Mouse (Mus musculus) MEL (cell line): ENCODE measurements around the gene Tnni3k. TPM values are rescaled to one million over a fixed set of nuclear protein-coding genes. Genes with fewer than 3 reads are reported as not detected.

ENCODE experiments used
- DNase-seq: peaks from one replicate; pipeline ENCODE4 v3.0.0; 2011; ENCODE audit warnings: low read depth, low spot score
- H3K27ac ChIP-seq: 2 replicates; pipeline ENCODE4 v1.5.1; 2012; ENCODE audit warnings: low read depth, mild to moderate bottlenecking, control low read depth, low read length, moderate library complexity; ENCODE audit not compliant: control insufficient read depth
- H3K27me3 ChIP-seq, 2 experiments: fragments of 150-350 bp in 1 of 2; sonication (generic) in 1 of 2; 2 replicates each; pipeline ENCODE4 v1.6.1; 2012; ENCODE audit warnings: low read length in 2 of 2, mild to moderate bottlenecking in 2 of 2, improper control_type of control experiment in 1 of 2, moderate library complexity in 1 of 2; ENCODE audit not compliant: insufficient read depth in 2 of 2, control insufficient read depth in 1 of 2
- H3K36me3 ChIP-seq, 2 experiments: 2 replicates each; pipeline ENCODE4 v1.6.1; 2012 to 2014; ENCODE audit warnings: low read length in 2 of 2, improper control_type of control experiment in 1 of 2, inconsistent platforms in 1 of 2, mild to moderate bottlenecking in 1 of 2; ENCODE audit not compliant: insufficient read depth in 2 of 2, control insufficient read depth in 1 of 2
- H3K4me1 ChIP-seq, 2 experiments: fragments of 150-350 bp in 1 of 2; sonication (generic) in 1 of 2; 2 replicates each; pipeline ENCODE4 v1.6.1; 2012; ENCODE audit warnings: low read length in 2 of 2, improper control_type of control experiment in 1 of 2, mild to moderate bottlenecking in 1 of 2; ENCODE audit not compliant: insufficient read depth in 2 of 2, control insufficient read depth in 1 of 2
- H3K4me3 ChIP-seq, 2 experiments: fragments of 150-350 bp in 1 of 2; sonication (generic) in 1 of 2; 2 replicates each; pipeline ENCODE4 v1.5.1; 2012; ENCODE audit warnings: low read depth in 2 of 2, low read length in 2 of 2, mild to moderate bottlenecking in 2 of 2, moderate library complexity in 2 of 2, control low read depth in 1 of 2, improper control_type of control experiment in 1 of 2; ENCODE audit not compliant: control insufficient read depth in 1 of 2, insufficient read depth in 1 of 2
- H3K79me2 ChIP-seq: 2 replicates; pipeline ENCODE4 v1.6.1; 2012; ENCODE audit warnings: mild to moderate bottlenecking, low read length, moderate library complexity; ENCODE audit not compliant: control insufficient read depth, poor library complexity, insufficient read depth
- H3K9ac ChIP-seq: 2 replicates; pipeline ENCODE4 v1.6.1; 2012; ENCODE audit warnings: low read depth, mild to moderate bottlenecking, control low read depth, low read length, moderate library complexity; ENCODE audit not compliant: control insufficient read depth, poor library complexity, severe bottlenecking
- H3K9me3 ChIP-seq: fragments of 150-350 bp; sonication (generic); replicated peaks from 2 replicates; pipeline ENCODE4 v1.6.1; 2012; ENCODE audit warnings: mild to moderate bottlenecking, low read length, improper control_type of control experiment, moderate library complexity; ENCODE audit not compliant: insufficient read depth
- CHD1 ChIP-seq: IDR thresholded peaks from 2 replicates; pipeline ENCODE4 v1.6.1; 2012; ENCODE audit warnings: low read depth, mild to moderate bottlenecking, inconsistent platforms, low read length, improper control_type of control experiment
- CHD2 ChIP-seq: IDR thresholded peaks from 2 replicates; pipeline ENCODE4 v1.6.1; 2011; ENCODE audit warnings: low read length, improper control_type of control experiment
- CTCF ChIP-seq, 3 experiments: IDR thresholded peaks in 2 of 3; conservative IDR thresholded peaks in 1 of 3; 2 replicates each; pipeline ENCODE4 v1.5.1; 2011 to 2012; ENCODE audit warnings: low read length in 3 of 3, low read depth in 2 of 3, mild to moderate bottlenecking in 2 of 3, improper control_type of control experiment in 1 of 3, inconsistent platforms in 1 of 3, mixed read lengths in 1 of 3, moderate library complexity in 1 of 3; ENCODE audit not compliant: control insufficient read depth in 1 of 3, insufficient read depth in 1 of 3, poor library complexity in 1 of 3, severe bottlenecking in 1 of 3
- ELF1 ChIP-seq: IDR thresholded peaks from 2 replicates; pipeline ENCODE4 v1.6.1; 2014; ENCODE audit warnings: low read depth, mild to moderate bottlenecking, inconsistent platforms, low read length, improper control_type of control experiment, moderate library complexity
- EP300 ChIP-seq, 2 experiments: IDR thresholded peaks; 2 replicates each; pipeline ENCODE4 v1.6.1; 2011; ENCODE audit warnings: improper control_type of control experiment in 2 of 2, low read length in 2 of 2, low read depth in 1 of 2, mild to moderate bottlenecking in 1 of 2
- GABPA ChIP-seq: IDR thresholded peaks from 2 replicates; pipeline ENCODE4 v1.6.1; 2012; ENCODE audit warnings: low read depth, mild to moderate bottlenecking, inconsistent platforms, low read length, improper control_type of control experiment, moderate library complexity
- JUND ChIP-seq: IDR thresholded peaks from 2 replicates; pipeline ENCODE4 v1.6.1; 2011; ENCODE audit warnings: low read depth, mild to moderate bottlenecking, improper control_type of control experiment, low read length
- MEF2A ChIP-seq: IDR thresholded peaks from 2 replicates; pipeline ENCODE4 v1.6.1; 2014; ENCODE audit warnings: low read depth, mild to moderate bottlenecking, inconsistent platforms, low read length, improper control_type of control experiment; ENCODE audit not compliant: poor library complexity, insufficient replicate concordance, severe bottlenecking; ENCODE audit errors: extremely low read depth
- NELFE ChIP-seq: IDR thresholded peaks from 2 replicates; pipeline ENCODE4 v1.6.1; 2011; ENCODE audit warnings: low read depth, low read length, improper control_type of control experiment
- POLR2AphosphoS5 ChIP-seq: IDR thresholded peaks from 2 replicates; pipeline ENCODE4 v1.6.1; 2012; ENCODE audit warnings: low read depth, borderline replicate concordance, mild to moderate bottlenecking, inconsistent platforms, low read length, moderate library complexity, mixed read lengths
- RAD21 ChIP-seq: IDR thresholded peaks from 2 replicates; pipeline ENCODE4 v1.6.1; 2011; ENCODE audit warnings: mild to moderate bottlenecking, low read depth, low read length, improper control_type of control experiment
- RCOR1 ChIP-seq: IDR thresholded peaks from 2 replicates; pipeline ENCODE4 v1.6.1; 2012; ENCODE audit warnings: low read depth, mild to moderate bottlenecking, inconsistent platforms, low read length, improper control_type of control experiment
- SIN3A ChIP-seq: IDR thresholded peaks from 2 replicates; pipeline ENCODE4 v1.6.1; 2012; ENCODE audit warnings: low read length, improper control_type of control experiment, inconsistent platforms
- SMC3 ChIP-seq: IDR thresholded peaks from 2 replicates; pipeline ENCODE4 v1.6.1; 2011; ENCODE audit warnings: low read depth, low read length, improper control_type of control experiment
- TAL1 ChIP-seq: IDR thresholded peaks from 2 replicates; pipeline ENCODE4 v1.6.1; 2012; ENCODE audit warnings: mild to moderate bottlenecking, inconsistent platforms, low read length, moderate library complexity, mixed read lengths
- TBP ChIP-seq: IDR thresholded peaks from 2 replicates; pipeline ENCODE4 v1.8.0; 2011; ENCODE audit warnings: low read depth, low read length, improper control_type of control experiment
- USF1 ChIP-seq: IDR thresholded peaks from 2 replicates; pipeline ENCODE4 v1.6.1; 2014; ENCODE audit warnings: low read depth, mild to moderate bottlenecking, inconsistent platforms, low read length, improper control_type of control experiment, moderate library complexity
- ZKSCAN1 ChIP-seq: IDR thresholded peaks from 2 replicates; pipeline ENCODE4 v1.6.1; 2012; ENCODE audit warnings: low read depth, mild to moderate bottlenecking, inconsistent platforms, low read length, improper control_type of control experiment, moderate library complexity
- ZMIZ1 ChIP-seq: IDR thresholded peaks from 2 replicates; pipeline ENCODE4 v1.6.1; 2012; ENCODE audit warnings: low read depth, mild to moderate bottlenecking, inconsistent platforms, low read length, improper control_type of control experiment, moderate library complexity
- ZNF384 ChIP-seq: IDR thresholded peaks from 2 replicates; pipeline ENCODE4 v1.6.1; 2012; ENCODE audit warnings: low read depth, mild to moderate bottlenecking, inconsistent platforms, low read length, improper control_type of control experiment
- polyA plus RNA-seq, 2 experiments: library from polyadenylated mRNA; stranded (reverse) in 1 of 2; unstranded in 1 of 2; fragments of >175 nt in 1 of 2; fragments of >200 nt in 1 of 2; gene quantifications; 2 replicates each; pipeline versions ENCODE4 v1.2.1 to v1.2.4; 2012; ENCODE audit warnings: low replicate concordance in 2 of 2, low read depth in 1 of 2; ENCODE audit not compliant: insufficient read length in 2 of 2, insufficient read depth in 1 of 2, missing spikeins in 1 of 2
- total RNA-seq: library from RNA; depleted of rRNA; stranded (reverse); fragments of 300-350 nt; gene quantifications from 2 replicates; pipeline ENCODE4 v1.2.3, GENCODE M21; 2012

The Tnni3k gene
- total and polyA plus RNA-seq, 3 experiments = not detected

DNA sequence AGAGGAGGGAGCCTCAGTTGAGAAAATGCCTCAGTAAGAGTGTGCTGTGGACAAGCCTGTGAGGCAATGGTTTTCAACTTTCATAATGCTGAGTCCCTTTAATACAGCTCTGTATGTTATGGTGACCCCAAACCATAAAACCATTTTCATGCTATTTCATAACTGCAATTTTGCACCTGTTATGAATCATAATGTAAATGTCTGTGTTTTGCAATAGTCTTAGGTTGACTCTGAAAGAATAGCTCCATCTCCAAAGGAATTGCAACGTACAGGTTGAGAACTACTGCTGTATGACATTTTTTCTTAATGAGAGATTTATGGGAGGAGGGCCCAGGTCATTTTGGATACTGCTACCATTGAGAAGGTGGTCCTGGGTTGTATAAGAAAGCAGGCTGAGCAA is 2.0 kb downstream of the Tnni3k start:
- DNase-seq = no peak
- no peak overlapping the region for H3K9ac ChIP-seq
- H3K27me3 ChIP-seq = no peaks in the 10 kb centered on the region
- TF ChIP-seq SMC3 (no peak), USF1 (no peak), GABPA (no peak), JUND (no peak), EP300 (IDR thresholded peaks at IDR 0.05; ENCODE audit: low read depth in 1 of 2, low read length in 2 of 2) (no peak), ELF1 (no peak), RAD21 (no peak), ZMIZ1 (no peak), CHD2 (no peak), SIN3A (no peak), ZNF384 (no peak), TBP (no peak), NELFE (no peak), MEF2A (no peak)
- no peaks in the 10 kb centered on the region for H3K36me3 ChIP-seq
- no peak overlapping the region for H3K27ac ChIP-seq
- no peaks in the 10 kb centered on the region for H3K4me1 ChIP-seq
- no peak overlapping the region for H3K4me3 ChIP-seq
- H3K79me2 ChIP-seq = no peaks in the 10 kb centered on the region
- H3K9me3 ChIP-seq = no peaks in the 10 kb centered on the region

- H3K9me3 ChIP-seq = no peaks in the 10 kb centered on the region
- no peak overlapping the region for H3K4me3 ChIP-seq
- H3K27me3 ChIP-seq = no peaks in the 10 kb centered on the region
- H3K36me3 ChIP-seq = no peaks in the 10 kb centered on the region
- H3K27ac ChIP-seq = no peak overlapping the region
- no peaks in the 10 kb centered on the region for H3K79me2 ChIP-seq
- no peak overlapping the region for H3K9ac ChIP-seq
- H3K4me1 ChIP-seq = no peaks in the 10 kb centered on the region
- DNase-seq = no peak
- TF ChIP-seq ZKSCAN1 (no peak), ZMIZ1 (no peak), SMC3 (no peak), ZNF384 (no peak), CTCF (IDR thresholded peaks at IDR 0.05 in 2 of 3, conservative IDR thresholded peaks at IDR 0.05 in 1 of 3; ENCODE audit: control insufficient read depth in 1 of 3, insufficient read depth in 1 of 3, low read depth in 2 of 3, low read length in 3 of 3, poor library complexity in 1 of 3, severe bottlenecking in 1 of 3) (no peak), CHD1 (no peak), TAL1 (no peak), RCOR1 (no peak), POLR2AphosphoS5 (no peak)
Observed at GRCm38 (mm10) chr3:155052021-155052420, 3.2 kb downstream of the Tnni3k start.
